Mouse (Mus musculus) monocyte, adult 2 months (primary cell): Measurements from ENCODE around the gene Nrm.
A peak's percentile ranks its signal among the peaks of the same experiment; 100 is the strongest.

Experiments used
- DNase-seq, 2 experiments: peaks; one replicate each; pipeline ENCODE4 v3.0.0; 2022; ENCODE audit warnings: low spot score in 2 of 2, low read depth in 1 of 2

Nrm gene

GRCm38 (mm10) chr17:35903343-35903991 is 42.3 kb downstream of the Nrm start:
- DNase-seq: no peak

- DNase-seq: no peak
These were observed 42.9 kb downstream of the Nrm start for GRCm38 (mm10) chr17:35903992-35904355.

DNA sequence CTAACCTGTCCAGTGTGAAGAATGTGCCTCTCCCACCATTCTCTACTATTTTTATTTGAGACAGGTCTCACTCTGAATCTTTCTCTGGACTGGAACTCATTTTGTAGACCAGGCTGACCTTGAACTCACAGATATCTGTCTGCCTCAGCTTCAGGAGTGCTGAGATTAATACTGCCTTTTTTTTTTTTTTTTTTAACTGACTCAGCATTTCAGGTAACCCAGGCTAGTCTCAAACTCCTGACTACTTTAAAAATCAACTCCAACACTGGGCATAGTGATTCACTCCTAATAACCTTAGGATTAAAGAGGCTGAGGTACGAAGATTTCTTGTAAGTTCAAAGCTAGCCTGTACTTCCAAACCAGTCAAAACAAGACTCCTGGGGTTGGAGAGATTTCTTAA is 44.5 kb downstream of the Nrm start:
- DNase-seq: no peak

GRCm38 (mm10) chr17:35907609-35908008 is 46.5 kb downstream of the Nrm start:
- no peak for DNase-seq

DNA sequence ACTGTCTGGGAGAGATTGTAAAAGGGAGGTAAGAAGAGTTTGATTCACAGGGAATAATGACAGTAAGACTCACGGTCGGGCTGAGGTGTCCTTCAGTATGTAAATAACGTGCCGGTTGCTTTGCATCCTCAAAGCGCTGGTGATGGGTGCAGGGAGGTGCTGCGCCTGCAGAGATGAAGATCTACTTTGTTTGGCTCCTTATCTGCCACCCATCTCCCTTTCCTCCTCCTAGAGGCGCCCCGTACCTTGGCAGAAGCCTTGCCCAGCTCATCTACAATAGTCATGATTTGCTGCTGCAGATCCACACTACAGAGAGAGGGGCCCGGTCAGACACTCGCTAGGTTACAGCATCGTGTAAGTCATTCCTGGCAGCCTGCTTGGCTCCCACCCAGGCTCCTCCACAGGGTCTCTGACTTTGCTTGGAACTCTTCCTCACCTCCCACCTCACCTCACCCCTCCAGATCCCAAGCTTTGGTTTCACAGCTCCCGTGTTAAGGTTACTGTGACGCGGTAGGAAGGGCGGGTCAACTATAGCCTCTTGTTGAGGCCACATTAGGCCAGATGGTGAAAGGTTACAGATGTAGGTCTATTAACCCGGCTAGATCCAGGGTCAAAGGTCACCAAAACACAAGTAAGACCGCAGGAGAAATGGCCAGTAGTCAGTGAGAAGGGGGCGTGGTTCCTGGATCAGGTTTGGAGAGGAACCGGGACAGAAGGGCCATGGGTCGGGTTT is 48.2 kb downstream of the Nrm start:
- DNase-seq: no peak

- DNase-seq: peak; percentile 90 to 97
These were observed 48.8 kb downstream of the Nrm start, which contains the start of gene Atat1 for GRCm38 (mm10) chr17:35909919-35910369. Gene Atat1 (minus strand): TSS chr17:35910075.

DNA sequence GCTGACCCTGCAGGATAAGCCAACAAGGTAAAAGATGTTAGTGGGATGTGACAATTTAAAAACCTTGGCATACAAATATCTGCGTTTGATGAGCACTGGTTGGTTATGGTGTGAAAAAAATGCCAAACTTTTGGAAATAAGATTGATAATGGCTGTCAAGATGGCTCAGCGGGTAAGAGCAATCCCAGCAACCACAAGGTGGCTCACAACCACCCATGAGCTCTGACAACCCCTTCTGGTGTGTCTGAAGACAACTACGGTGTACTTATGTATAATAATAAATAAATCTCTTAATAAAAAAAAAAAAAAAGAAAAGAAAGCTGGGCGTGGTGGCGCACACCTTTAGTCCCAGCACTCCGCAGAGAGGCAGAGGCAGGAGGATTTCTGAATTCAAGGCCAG is 53.9 kb downstream of the Nrm start:
- no peak for DNase-seq
